Mouse (Mus musculus) spleen, postnatal 14 days (tissue): ENCODE data around the gene Fsip2.

ENCODE experiments used
- DNase-seq, 2 experiments: peaks; one replicate each; pipeline ENCODE4 v3.0.0; 2021 to 2022; ENCODE audit warnings: low spot score in 2 of 2

Fsip2 gene

GRCm38 (mm10) chr2:82943472-82943871 is at the start of gene Fsip2:
TSS of gene Fsip2 (plus strand) at chr2:82943634.
- DNase-seq, result no peak

- no peak for DNase-seq
Measured at GRCm38 (mm10) chr2:82963443-82963842, 20.0 kb downstream of the Fsip2 start.

- no peak for DNase-seq
Measured at GRCm38 (mm10) chr2:83025853-83026252, 82.4 kb downstream of the Fsip2 start.

GRCm38 (mm10) chr2:83052914-83053690 is 109.7 kb downstream of the Fsip2 start:
- DNase-seq, result no peak
